Mouse (Mus musculus) neural tube, embryonic 15.5 days (tissue): Measurements from ENCODE around the gene Kcnip3. TPM values are rescaled to one million over a fixed set of nuclear protein-coding genes. Genes with fewer than 3 reads are reported as not detected.

Experiments used
- ATAC-seq: fragments of 200-750 bp; cut with Nextera tagmentation; 2 replicates; pipeline ENCODE4 v1.8.0; 2017; ENCODE audit warnings: mild to moderate bottlenecking, moderate TSS enrichment, moderate library complexity; ENCODE audit not compliant: low FRiP score
- H3K27ac ChIP-seq: fragments of 300-500 bp; sonication (generic); replicated peaks from 2 replicates; pipeline ENCODE4 v1.5.1; 2015; ENCODE audit warnings: mild to moderate bottlenecking, inconsistent platforms
- H3K27me3 ChIP-seq: fragments of 300-500 bp; sonication (generic); replicated peaks from 2 replicates; pipeline ENCODE4 v1.6.1; 2015; ENCODE audit warnings: inconsistent platforms
- H3K36me3 ChIP-seq: fragments of 300-500 bp; sonication (generic); 2 replicates; pipeline ENCODE4 v1.6.1; 2015; ENCODE audit warnings: inconsistent platforms
- H3K4me1 ChIP-seq: fragments of 300-500 bp; sonication (generic); 2 replicates; pipeline ENCODE4 v1.6.1; 2015; ENCODE audit warnings: inconsistent platforms
- H3K4me2 ChIP-seq: fragments of 300-500 bp; sonication (generic); 2 replicates; pipeline ENCODE4 v1.6.1; 2015; ENCODE audit warnings: inconsistent platforms, mild to moderate bottlenecking, moderate library complexity
- H3K4me3 ChIP-seq: fragments of 300-500 bp; sonication (generic); replicated peaks from 2 replicates; pipeline ENCODE4 v1.5.1; 2015; ENCODE audit warnings: mild to moderate bottlenecking, inconsistent platforms
- H3K9ac ChIP-seq: fragments of 300-500 bp; sonication (generic); replicated peaks from 2 replicates; pipeline ENCODE4 v1.6.1; 2015; ENCODE audit warnings: mild to moderate bottlenecking, inconsistent platforms
- H3K9me3 ChIP-seq: fragments of 300-500 bp; sonication (generic); replicated peaks from 2 replicates; pipeline ENCODE4 v1.6.1; 2016; ENCODE audit warnings: inconsistent platforms
- WGBS: fragments of 180-500 bp; shearing (Covaris S2); methylation state at CpG from one replicate; pipeline ENCODE4 v1.1.7; 2015; ENCODE audit warnings: mixed read lengths; 5-methylcytosine and 5-hydroxymethylcytosine counted together
- polyA plus RNA-seq: library from polyadenylated mRNA; unstranded; fragments of >200 nt; fragmentation: Nextera tagmentation; extraction: Ambion mirVana; gene quantifications from 2 replicates; pipeline ENCODE4 v1.2.1, GENCODE M21; 2015

The Kcnip3 gene
- polyA plus RNA-seq, 1 experiment from 2014 or later, result 6.5 TPM

DNA sequence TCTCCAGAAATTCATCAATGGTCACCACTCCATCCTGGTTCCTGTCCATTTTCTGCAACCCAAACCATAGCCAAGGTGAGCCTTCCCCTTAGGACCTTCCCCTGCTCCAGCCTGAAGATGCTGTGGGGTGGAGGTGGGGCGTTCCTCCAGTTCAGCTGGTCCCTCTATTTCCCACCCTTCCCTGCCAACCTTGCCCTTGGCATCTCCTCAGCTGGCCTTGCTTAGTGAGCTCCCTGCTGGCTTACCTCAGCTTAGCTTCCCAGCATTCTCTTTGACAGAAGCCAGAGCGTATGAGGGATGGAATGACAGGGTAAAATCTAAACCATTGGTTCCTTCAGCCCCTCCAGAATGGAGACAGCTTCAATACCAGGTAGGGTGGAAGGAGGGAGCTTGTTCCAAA is 62.6 kb downstream of the Kcnip3 start:
- Histone ChIP-seq H3K27ac (no peak overlapping the region), H3K9me3 (no peaks in the 10 kb centered on the region), H3K4me1 (no peaks in the 10 kb centered on the region), H3K27me3 (0 out of 2 replicates have a peak, but pooled peaks cover under 1% of the 10 kb centered on the region), H3K4me2 (no peak overlapping the region), H3K36me3 (no peaks in the 10 kb centered on the region), H3K9ac (no peak overlapping the region), H3K4me3 (no peak overlapping the region)
- 87% methylated on average over 2 of the region's 2 CpGs for WGBS
- no peak for ATAC-seq

DNA sequence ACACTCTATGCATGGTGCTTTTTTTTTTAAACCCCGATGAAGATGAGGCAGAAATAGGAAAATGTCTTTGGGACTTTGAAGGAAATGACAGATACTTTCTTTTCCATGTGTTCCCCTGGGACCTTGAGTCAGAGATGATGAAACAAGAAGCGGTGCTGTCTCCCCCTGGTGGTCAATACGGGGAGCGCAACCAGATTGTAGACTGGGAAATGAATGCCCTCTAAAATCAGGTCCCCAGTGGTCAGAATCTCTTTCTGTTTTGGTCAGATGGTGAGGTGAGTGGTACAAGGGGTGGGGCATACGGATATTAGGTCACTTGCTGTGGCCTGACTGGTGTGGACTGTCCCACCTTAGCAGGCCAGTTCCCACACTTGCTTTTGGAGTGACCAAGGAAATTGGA is 68.1 kb downstream of the Kcnip3 start:
- Histone ChIP-seq H3K4me2 (no peak overlapping the region), H3K27ac (no peak overlapping the region), H3K27me3 (peaks cover 16% of the 10 kb centered on the region; the same call in 1 of the 2 replicates), H3K9me3 (no peaks in the 10 kb centered on the region), H3K4me1 (no peaks in the 10 kb centered on the region), H3K4me3 (no peak overlapping the region), H3K36me3 (no peaks in the 10 kb centered on the region), H3K9ac (no peak overlapping the region)
- 3% methylated on average over 5 of the region's 5 CpGs for WGBS
- ATAC-seq, result no peak

DNA sequence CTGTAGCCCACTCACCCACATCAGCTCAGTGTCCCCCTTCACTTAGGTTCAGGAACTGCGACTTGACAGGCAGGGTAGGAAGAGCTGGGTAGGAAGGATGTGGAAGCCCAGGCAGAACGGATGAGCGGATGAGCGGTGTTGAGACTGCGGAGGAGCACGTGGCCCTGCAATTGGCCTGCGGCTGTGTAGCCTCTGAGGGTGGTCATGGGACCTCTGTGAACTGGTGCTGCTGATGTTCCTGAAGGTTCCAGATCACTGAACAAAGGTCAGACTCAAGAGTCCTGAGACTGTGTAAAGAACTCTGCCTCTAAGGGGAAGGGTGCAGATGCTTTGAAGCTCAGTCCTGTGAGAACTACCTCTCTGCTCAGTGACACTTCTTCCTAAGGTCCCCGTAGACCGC is 68.8 kb downstream of the Kcnip3 start:
- H3K9me3 ChIP-seq, result no peaks in the 10 kb centered on the region
- no peak overlapping the region for H3K9ac ChIP-seq
- no peak overlapping the region for H3K4me3 ChIP-seq
- no peak overlapping the region for H3K27ac ChIP-seq
- no peak for ATAC-seq
- no peaks in the 10 kb centered on the region for H3K4me1 ChIP-seq
- no peak overlapping the region for H3K4me2 ChIP-seq
- H3K27me3 ChIP-seq, result peaks cover 19% of the 10 kb centered on the region; the same call in 1 of the 2 replicates
- no peaks in the 10 kb centered on the region for H3K36me3 ChIP-seq
- 82% methylated on average over 9 of the region's 9 CpGs for WGBS

DNA sequence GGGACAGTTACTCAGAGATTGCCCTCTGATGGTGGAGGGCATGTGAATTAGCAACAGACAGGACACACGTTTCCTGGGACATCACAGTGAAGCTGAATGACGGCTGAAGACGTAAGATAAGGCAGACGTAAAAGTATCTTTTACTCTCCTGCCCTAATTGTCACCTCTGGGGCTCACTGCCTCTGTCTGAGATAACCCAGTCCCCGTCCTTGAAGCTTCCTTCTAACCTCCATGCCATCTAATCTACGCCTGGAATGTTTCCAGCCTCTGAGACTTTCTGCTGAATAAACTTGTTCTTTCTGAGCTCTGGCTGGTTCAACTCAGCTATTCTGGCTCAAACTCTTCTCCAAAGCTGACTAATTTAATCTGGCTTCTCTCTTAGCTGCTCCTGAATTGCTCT is 70.1 kb downstream of the Kcnip3 start:
- no peak overlapping the region for H3K27ac ChIP-seq
- H3K4me2 ChIP-seq, result no peak overlapping the region
- no peaks in the 10 kb centered on the region for H3K9me3 ChIP-seq
- peaks cover 20% of the 10 kb centered on the region; the same call in 1 of the 2 replicates for H3K27me3 ChIP-seq
- H3K9ac ChIP-seq, result no peak overlapping the region
- no peaks in the 10 kb centered on the region for H3K36me3 ChIP-seq
- WGBS, result 47% methylated on average over 6 of the region's 6 CpGs
- no peaks in the 10 kb centered on the region for H3K4me1 ChIP-seq
- H3K4me3 ChIP-seq, result no peak overlapping the region
- ATAC-seq, result no peak

DNA sequence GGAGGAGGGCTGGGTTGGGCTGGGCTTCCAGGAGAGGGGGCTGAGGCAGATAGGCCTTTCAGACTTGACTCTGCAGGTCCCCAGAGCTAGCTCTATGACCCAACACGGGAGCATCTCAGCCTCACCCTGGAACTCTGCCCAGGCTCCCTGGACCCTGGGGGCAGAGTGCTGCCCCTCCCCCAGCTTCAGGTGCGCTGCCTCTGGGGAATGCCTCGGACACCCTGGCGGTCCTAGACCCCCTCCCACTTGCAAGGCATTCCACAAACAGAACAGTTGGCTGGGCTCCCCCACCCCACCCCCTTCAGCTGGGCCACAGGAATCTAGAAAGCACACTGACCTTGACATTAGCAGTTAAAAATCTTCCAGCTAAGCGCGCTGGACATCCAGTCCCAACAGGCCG is 72.2 kb downstream of the Kcnip3 start:
- no peak overlapping the region for H3K4me3 ChIP-seq
- no peak overlapping the region for H3K9ac ChIP-seq
- peaks cover 3% of the 10 kb centered on the region for H3K4me1 ChIP-seq
- WGBS, result 55% methylated on average over 7 of the region's 7 CpGs
- no peaks in the 10 kb centered on the region for H3K9me3 ChIP-seq
- peaks cover 20% of the 10 kb centered on the region; the same call in 1 of the 2 replicates for H3K27me3 ChIP-seq
- H3K36me3 ChIP-seq, result no peaks in the 10 kb centered on the region
- no peak overlapping the region for H3K4me2 ChIP-seq
- ATAC-seq, result no peak
- H3K27ac ChIP-seq, result no peak overlapping the region

DNA sequence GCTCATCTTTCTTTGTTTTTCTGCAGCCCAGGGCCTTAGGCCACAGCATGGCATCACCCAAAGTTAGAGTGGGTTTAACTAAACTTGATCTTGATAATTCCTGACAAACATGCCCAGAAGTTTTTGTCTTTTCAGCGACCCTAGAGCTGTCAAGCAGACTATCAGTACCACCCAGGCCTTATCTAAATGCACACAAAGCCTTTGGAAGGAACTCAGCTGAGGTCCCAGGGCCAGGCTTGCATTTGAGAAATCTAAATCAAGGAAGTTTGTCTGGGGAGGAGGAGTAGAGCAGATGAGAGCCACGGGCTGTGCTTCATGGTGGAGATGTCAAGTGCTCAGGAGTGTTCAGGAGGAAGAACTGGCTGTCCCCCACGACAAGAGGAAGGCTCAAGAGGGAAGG is 75.0 kb downstream of the Kcnip3 start:
- no peaks in the 10 kb centered on the region for H3K9me3 ChIP-seq
- 0 out of 2 replicates have a peak, but pooled peaks cover 9% of the 10 kb centered on the region for H3K27me3 ChIP-seq
- 0 out of 2 replicates have a peak, but pooled peaks cover under 1% of the 10 kb centered on the region for H3K36me3 ChIP-seq
- H3K9ac ChIP-seq, result no peak overlapping the region
- peaks cover 25% of the 10 kb centered on the region for H3K4me1 ChIP-seq
- no peak overlapping the region for H3K27ac ChIP-seq
- no peak overlapping the region for H3K4me3 ChIP-seq
- no peak for ATAC-seq
- WGBS, result 54% methylated on average over 3 of the region's 3 CpGs
- H3K4me2 ChIP-seq, result no peak overlapping the region

DNA sequence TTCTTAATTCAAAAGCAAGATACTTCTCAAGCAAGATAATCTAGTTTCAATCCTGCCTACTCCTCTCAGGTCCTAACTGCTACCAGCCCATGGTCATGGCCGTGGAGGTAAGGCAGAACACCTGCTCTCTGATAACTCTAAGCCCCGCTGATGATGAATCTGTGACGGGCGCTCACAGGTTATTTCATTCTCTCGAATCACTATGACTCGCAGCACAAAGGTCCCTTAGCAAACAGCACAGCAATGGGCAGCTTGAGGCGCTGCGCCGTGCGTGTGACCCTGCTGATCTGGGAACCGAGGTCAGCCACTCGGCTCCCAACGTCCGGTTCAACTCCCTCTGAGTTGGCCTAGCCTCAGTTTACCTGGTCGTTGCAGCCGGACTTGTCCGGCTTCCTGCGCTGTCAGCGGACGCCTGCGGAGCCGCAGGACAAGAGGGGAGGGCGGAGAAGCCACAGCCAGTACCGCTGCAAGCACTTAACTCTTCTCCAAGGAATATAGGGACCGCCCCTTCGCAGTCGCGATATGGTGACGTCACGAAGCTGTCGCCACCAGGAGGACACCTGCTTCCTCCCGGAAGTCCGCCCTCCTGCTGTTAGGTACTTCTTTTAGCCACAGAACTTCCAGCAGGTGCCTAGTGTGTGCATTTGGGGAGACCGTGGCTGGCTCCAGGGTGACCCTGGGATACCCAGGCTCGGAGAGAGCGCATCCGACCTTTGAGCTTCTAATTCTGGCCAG is 77.7 kb downstream of the Kcnip3 start, which contains the start of gene Fahd2a:
TSS of gene Fahd2a (minus strand) at position 511 of the 735 bp plus-strand sequence.
- 0 out of 2 replicates have a peak, but pooled peaks cover 4% of the 10 kb centered on the region for H3K27me3 ChIP-seq
- peak within 1 kb of the TSS; percentile 78 for H3K9ac ChIP-seq
- peak within 1 kb of the TSS; percentile 92 for H3K4me2 ChIP-seq
- no peaks in the 10 kb centered on the region for H3K9me3 ChIP-seq
- peaks cover 11% of the 10 kb centered on the region; the same call in 1 of the 2 replicates for H3K36me3 ChIP-seq
- ATAC-seq, result peak; percentile 95
- peaks cover 28% of the 10 kb centered on the region for H3K4me1 ChIP-seq
- H3K4me3 ChIP-seq, result peak within 1 kb of the TSS; percentile 88
- 3% methylated on average over 37 of the region's 37 CpGs for WGBS
- peak within 1 kb of the TSS; percentile 63; the same call in 1 of the 2 replicates for H3K27ac ChIP-seq

DNA sequence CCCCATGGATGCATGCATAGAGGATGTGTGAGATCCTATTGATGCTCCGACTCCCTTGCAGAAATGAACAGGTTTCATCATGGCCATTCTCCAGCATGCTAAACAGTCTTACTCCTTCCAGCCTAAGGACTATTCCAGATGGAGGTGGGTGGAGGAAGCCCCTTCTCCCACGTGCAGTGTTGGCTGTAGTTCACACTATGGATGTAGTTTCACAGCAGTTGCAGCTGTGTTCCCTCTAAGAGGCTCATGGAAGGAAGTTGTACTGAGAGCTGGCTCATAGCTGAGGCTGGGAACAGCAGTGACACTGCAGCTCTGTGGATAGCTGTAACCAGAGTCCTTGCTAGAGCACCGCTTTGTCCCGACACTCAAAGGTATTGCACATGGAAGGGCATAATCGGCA is 84.2 kb downstream of the Kcnip3 start:
- ATAC-seq, result no peak
- peaks cover 11% of the 10 kb centered on the region for H3K4me1 ChIP-seq
- no peaks in the 10 kb centered on the region for H3K27me3 ChIP-seq
- WGBS, result 91% methylated on average over 5 of the region's 5 CpGs
- no peaks in the 10 kb centered on the region for H3K9me3 ChIP-seq
- H3K4me2 ChIP-seq, result no peak overlapping the region
- H3K4me3 ChIP-seq, result no peak overlapping the region
- no peak overlapping the region for H3K27ac ChIP-seq
- peaks cover 44% of the 10 kb centered on the region for H3K36me3 ChIP-seq
- H3K9ac ChIP-seq, result no peak overlapping the region

DNA sequence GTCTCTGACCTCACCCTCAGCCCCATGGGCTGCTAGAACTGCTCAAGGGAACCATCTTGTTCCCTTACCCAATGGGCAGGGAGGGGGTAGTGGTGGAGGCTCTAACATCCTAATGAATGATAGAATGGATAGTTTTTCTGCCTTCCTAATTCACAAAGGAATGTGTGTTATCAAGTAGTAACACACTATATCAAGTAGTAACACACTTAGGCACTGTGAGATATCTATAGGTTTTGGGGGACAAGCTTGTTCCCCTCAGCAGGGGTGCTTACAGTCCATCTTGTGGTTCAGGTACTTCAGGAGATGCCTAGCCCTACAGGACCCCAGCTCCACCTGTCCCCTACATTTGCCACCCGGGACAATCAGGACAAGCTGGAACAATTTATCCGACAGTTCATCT is 86.3 kb downstream of the Kcnip3 start:
- Histone ChIP-seq H3K9me3 (no peaks in the 10 kb centered on the region), H3K27ac (no peak overlapping the region), H3K27me3 (no peaks in the 10 kb centered on the region), H3K4me1 (no peaks in the 10 kb centered on the region), H3K36me3 (peaks cover 40% of the 10 kb centered on the region), H3K9ac (no peak overlapping the region), H3K4me2 (no peak overlapping the region), H3K4me3 (no peak overlapping the region)
- no peak for ATAC-seq
- WGBS, result 93% methylated on average over 2 of the region's 2 CpGs

DNA sequence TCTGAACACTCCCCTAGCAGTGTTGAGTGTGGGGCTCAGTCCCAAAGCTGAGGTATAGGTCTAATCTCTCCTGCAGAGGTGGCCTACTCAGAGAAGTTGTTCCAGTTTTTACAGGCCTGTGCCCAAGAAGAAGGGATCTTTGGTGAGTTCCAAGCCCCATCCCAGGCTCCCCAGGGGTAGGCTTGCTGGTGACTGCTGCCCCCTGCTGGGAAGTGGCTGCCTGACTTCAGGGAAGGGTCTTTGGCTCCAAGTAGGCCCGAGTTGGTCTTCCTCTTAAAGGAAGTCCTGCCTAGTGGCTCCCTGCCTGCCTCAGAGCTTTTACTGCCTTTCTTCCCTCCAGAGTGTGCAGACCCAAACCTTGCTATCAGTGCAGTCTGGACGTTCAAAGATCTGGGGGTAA is 86.8 kb downstream of the Kcnip3 start:
- Histone ChIP-seq H3K9ac (no peak overlapping the region), H3K27me3 (no peaks in the 10 kb centered on the region), H3K9me3 (no peaks in the 10 kb centered on the region), H3K4me3 (no peak overlapping the region), H3K36me3 (peaks cover 40% of the 10 kb centered on the region), H3K27ac (no peak overlapping the region), H3K4me2 (no peak overlapping the region), H3K4me1 (no peaks in the 10 kb centered on the region)
- WGBS, result 52% methylated on average over 2 of the region's 2 CpGs
- no peak for ATAC-seq

DNA sequence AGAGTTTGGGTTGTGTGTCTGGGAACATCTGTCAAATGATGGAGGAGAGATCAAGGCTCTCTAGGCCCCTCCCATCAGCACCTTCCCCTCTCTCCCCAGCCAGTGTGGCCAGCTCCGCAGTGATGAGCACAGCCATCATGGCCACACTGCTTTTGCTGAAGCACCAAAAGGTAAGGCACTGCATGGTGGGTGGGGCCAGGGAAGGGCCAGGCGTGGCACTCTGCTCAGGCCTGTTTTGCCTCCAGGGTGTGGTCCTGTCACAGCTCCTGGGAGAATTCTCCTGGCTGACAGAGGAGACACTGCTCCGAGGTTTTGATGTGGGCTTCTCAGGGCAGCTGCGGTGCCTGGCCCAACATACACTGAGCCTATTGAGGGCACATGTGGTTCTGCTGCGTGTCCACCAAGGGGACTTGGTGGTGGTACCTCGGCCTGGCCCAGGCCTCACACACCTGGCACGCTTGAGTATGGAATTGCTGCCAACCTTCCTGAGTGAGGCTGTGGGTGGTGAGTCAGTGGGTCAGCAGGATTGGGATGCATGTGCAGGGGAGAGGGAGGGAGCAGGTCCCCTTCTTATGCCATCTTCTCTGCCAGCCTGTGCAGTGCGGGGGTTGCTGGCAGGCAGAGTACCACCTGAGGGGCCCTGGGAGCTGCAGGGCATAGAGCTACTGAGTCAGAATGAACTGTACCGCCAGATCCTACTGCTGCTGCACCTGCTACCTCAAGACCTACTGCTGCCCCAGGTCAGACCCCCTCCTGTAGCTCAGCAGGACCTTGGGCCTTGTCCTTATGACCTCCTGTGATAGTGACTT is 88.2 kb downstream of the Kcnip3 start:
- Histone ChIP-seq H3K4me3 (no peak overlapping the region), H3K27me3 (no peaks in the 10 kb centered on the region), H3K9me3 (no peaks in the 10 kb centered on the region), H3K36me3 (peaks cover 30% of the 10 kb centered on the region), H3K9ac (no peak overlapping the region), H3K4me1 (no peaks in the 10 kb centered on the region), H3K4me2 (no peak overlapping the region), H3K27ac (no peak overlapping the region)
- no peak for ATAC-seq
- WGBS, result 85% methylated on average over 9 of the region's 9 CpGs

DNA sequence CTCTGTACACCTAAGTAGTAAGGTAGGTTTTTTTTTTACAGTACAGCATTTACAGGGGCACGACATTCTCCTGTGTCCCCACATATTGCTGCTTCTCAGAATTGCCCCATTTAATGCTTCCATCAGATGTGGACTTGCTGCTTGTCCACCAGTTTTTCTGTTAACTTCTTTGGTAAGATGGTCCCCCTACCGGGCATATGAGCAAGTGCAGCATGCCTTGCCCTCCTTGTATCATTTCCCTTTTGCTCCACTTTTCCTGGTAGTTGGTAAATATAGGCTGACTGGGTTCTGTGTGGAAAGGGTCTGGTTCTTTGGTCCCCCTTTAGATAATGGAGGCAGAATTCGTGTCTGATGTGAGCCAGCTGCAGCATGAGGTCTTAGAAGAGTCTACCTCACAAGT is 91.7 kb downstream of the Kcnip3 start:
- 19% methylated on average over 3 of the region's 3 CpGs for WGBS
- Histone ChIP-seq H3K27ac (no peak overlapping the region), H3K4me3 (no peak overlapping the region), H3K4me1 (no peaks in the 10 kb centered on the region), H3K4me2 (no peak overlapping the region), H3K27me3 (no peaks in the 10 kb centered on the region; the same call in 1 of the 2 replicates), H3K36me3 (peaks cover 8% of the 10 kb centered on the region; the same call in 1 of the 2 replicates), H3K9me3 (no peaks in the 10 kb centered on the region), H3K9ac (no peak overlapping the region)
- no peak for ATAC-seq
